Mouse (Mus musculus) embryonic fibroblast, embryonic 13.5 days (primary cell): ENCODE measurements around the gene Ajuba.

Experiments used
- CTCF ChIP-seq: IDR thresholded peaks from 2 replicates; pipeline ENCODE4 v1.5.1; 2011; ENCODE audit warnings: mild to moderate bottlenecking, control low read depth, low read length, moderate library complexity, borderline replicate concordance; ENCODE audit not compliant: insufficient read depth
- POLR2A ChIP-seq: IDR thresholded peaks from 2 replicates; pipeline ENCODE4 v1.6.1; 2011; ENCODE audit warnings: low read depth, mild to moderate bottlenecking, control low read depth, low read length, moderate library complexity

DNA sequence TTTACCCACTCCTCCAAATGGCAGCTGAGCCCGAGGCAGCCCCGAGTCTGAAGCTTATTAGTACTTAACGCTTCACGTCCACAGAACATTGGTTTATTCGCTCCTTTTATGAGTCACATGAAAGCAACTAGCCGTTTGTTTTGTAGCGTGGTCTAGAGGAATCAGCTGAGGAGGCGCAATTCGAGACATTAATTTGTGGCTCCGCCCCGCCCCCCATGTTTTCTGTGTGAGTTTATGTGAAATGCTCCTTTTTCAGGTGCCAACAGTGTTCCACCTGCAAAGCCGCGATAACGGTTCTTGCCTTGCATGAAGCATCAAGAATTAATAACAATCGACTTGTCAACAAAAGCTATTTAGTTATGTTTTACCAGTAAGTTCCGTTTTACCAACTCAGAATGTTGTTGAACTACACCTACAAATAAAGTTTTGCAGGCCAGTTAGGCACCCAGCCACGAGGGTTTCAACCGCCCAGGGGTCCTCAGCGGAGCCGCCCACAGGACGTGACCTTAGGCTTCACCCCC is 23.8 kb downstream of the Ajuba start:
- no peak for TF ChIP-seq CTCF
- no peak for TF ChIP-seq POLR2A
